Mouse (Mus musculus) MEL (cell line): ENCODE measurements at regions not wholly inside any gene's neighbourhood (a gene's known extent, or its start where the extent isn't known, plus 50 kb on each side); places are given as distances from the start of the nearest gene placed in this dataset.

Experiments used
- DNase-seq: peaks from one replicate; pipeline ENCODE4 v3.0.0; 2011; ENCODE audit warnings: low read depth, low spot score
- H3K27ac ChIP-seq: 2 replicates; pipeline ENCODE4 v1.5.1; 2012; ENCODE audit warnings: low read depth, mild to moderate bottlenecking, control low read depth, low read length, moderate library complexity; ENCODE audit not compliant: control insufficient read depth
- H3K27me3 ChIP-seq, 2 experiments: fragments of 150-350 bp in 1 of 2; sonication (generic) in 1 of 2; 2 replicates each; pipeline ENCODE4 v1.6.1; 2012; ENCODE audit warnings: low read length in 2 of 2, mild to moderate bottlenecking in 2 of 2, improper control_type of control experiment in 1 of 2, moderate library complexity in 1 of 2; ENCODE audit not compliant: insufficient read depth in 2 of 2, control insufficient read depth in 1 of 2
- H3K36me3 ChIP-seq, 2 experiments: 2 replicates each; pipeline ENCODE4 v1.6.1; 2012 to 2014; ENCODE audit warnings: low read length in 2 of 2, improper control_type of control experiment in 1 of 2, inconsistent platforms in 1 of 2, mild to moderate bottlenecking in 1 of 2; ENCODE audit not compliant: insufficient read depth in 2 of 2, control insufficient read depth in 1 of 2
- H3K4me1 ChIP-seq, 2 experiments: fragments of 150-350 bp in 1 of 2; sonication (generic) in 1 of 2; 2 replicates each; pipeline ENCODE4 v1.6.1; 2012; ENCODE audit warnings: low read length in 2 of 2, improper control_type of control experiment in 1 of 2, mild to moderate bottlenecking in 1 of 2; ENCODE audit not compliant: insufficient read depth in 2 of 2, control insufficient read depth in 1 of 2
- H3K4me3 ChIP-seq, 2 experiments: fragments of 150-350 bp in 1 of 2; sonication (generic) in 1 of 2; 2 replicates each; pipeline ENCODE4 v1.5.1; 2012; ENCODE audit warnings: low read depth in 2 of 2, low read length in 2 of 2, mild to moderate bottlenecking in 2 of 2, moderate library complexity in 2 of 2, control low read depth in 1 of 2, improper control_type of control experiment in 1 of 2; ENCODE audit not compliant: control insufficient read depth in 1 of 2, insufficient read depth in 1 of 2
- H3K79me2 ChIP-seq: 2 replicates; pipeline ENCODE4 v1.6.1; 2012; ENCODE audit warnings: mild to moderate bottlenecking, low read length, moderate library complexity; ENCODE audit not compliant: control insufficient read depth, poor library complexity, insufficient read depth
- H3K9ac ChIP-seq: 2 replicates; pipeline ENCODE4 v1.6.1; 2012; ENCODE audit warnings: low read depth, mild to moderate bottlenecking, control low read depth, low read length, moderate library complexity; ENCODE audit not compliant: control insufficient read depth, poor library complexity, severe bottlenecking
- H3K9me3 ChIP-seq: fragments of 150-350 bp; sonication (generic); replicated peaks from 2 replicates; pipeline ENCODE4 v1.6.1; 2012; ENCODE audit warnings: mild to moderate bottlenecking, low read length, improper control_type of control experiment, moderate library complexity; ENCODE audit not compliant: insufficient read depth
- BHLHE40 ChIP-seq: IDR thresholded peaks from 2 replicates; pipeline ENCODE4 v1.6.1; 2012; ENCODE audit warnings: low read depth, mild to moderate bottlenecking, inconsistent platforms, low read length, improper control_type of control experiment, borderline replicate concordance
- CHD1 ChIP-seq: IDR thresholded peaks from 2 replicates; pipeline ENCODE4 v1.6.1; 2012; ENCODE audit warnings: low read depth, mild to moderate bottlenecking, inconsistent platforms, low read length, improper control_type of control experiment
- CHD2 ChIP-seq: IDR thresholded peaks from 2 replicates; pipeline ENCODE4 v1.6.1; 2011; ENCODE audit warnings: low read length, improper control_type of control experiment
- ELF1 ChIP-seq: IDR thresholded peaks from 2 replicates; pipeline ENCODE4 v1.6.1; 2014; ENCODE audit warnings: low read depth, mild to moderate bottlenecking, inconsistent platforms, low read length, improper control_type of control experiment, moderate library complexity
- EP300 ChIP-seq, 2 experiments: IDR thresholded peaks; 2 replicates each; pipeline ENCODE4 v1.6.1; 2011; ENCODE audit warnings: improper control_type of control experiment in 2 of 2, low read length in 2 of 2, low read depth in 1 of 2, mild to moderate bottlenecking in 1 of 2
- ETS1 ChIP-seq: IDR thresholded peaks from 2 replicates; pipeline ENCODE4 v1.6.1; 2012; ENCODE audit warnings: low read depth, mild to moderate bottlenecking, inconsistent platforms, low read length, improper control_type of control experiment, moderate library complexity
- GABPA ChIP-seq: IDR thresholded peaks from 2 replicates; pipeline ENCODE4 v1.6.1; 2012; ENCODE audit warnings: low read depth, mild to moderate bottlenecking, inconsistent platforms, low read length, improper control_type of control experiment, moderate library complexity
- GATA1 ChIP-seq: IDR thresholded peaks from 2 replicates; pipeline ENCODE4 v1.6.1; 2011; ENCODE audit warnings: low read depth, low read length, improper control_type of control experiment
- HCFC1 ChIP-seq: IDR thresholded peaks from 2 replicates; pipeline ENCODE4 v1.6.1; 2012; ENCODE audit warnings: low read depth, mild to moderate bottlenecking, inconsistent platforms, low read length, improper control_type of control experiment, moderate library complexity
- MAFK ChIP-seq: IDR thresholded peaks from 2 replicates; pipeline ENCODE4 v1.6.1; 2011; ENCODE audit warnings: low read depth, mild to moderate bottlenecking, low read length, improper control_type of control experiment, borderline replicate concordance
- MAX ChIP-seq: IDR thresholded peaks from 2 replicates; pipeline ENCODE4 v1.6.1; 2011; ENCODE audit warnings: low read length, improper control_type of control experiment
- MAZ ChIP-seq: IDR thresholded peaks from 2 replicates; pipeline ENCODE4 v1.6.1; 2012; ENCODE audit warnings: low read depth, mild to moderate bottlenecking, inconsistent platforms, low read length, improper control_type of control experiment
- MYB ChIP-seq: IDR thresholded peaks from 2 replicates; pipeline ENCODE4 v1.6.1; 2011; ENCODE audit warnings: mild to moderate bottlenecking, low read depth, low read length, improper control_type of control experiment
- NRF1 ChIP-seq: IDR thresholded peaks from 2 replicates; pipeline ENCODE4 v1.6.1; 2014; ENCODE audit warnings: low read depth, mild to moderate bottlenecking, inconsistent platforms, low read length, improper control_type of control experiment, moderate library complexity; ENCODE audit not compliant: poor library complexity, insufficient read depth, severe bottlenecking
- POLR2AphosphoS2 ChIP-seq: IDR thresholded peaks from 2 replicates; pipeline ENCODE4 v1.6.1; 2011; ENCODE audit warnings: low read length, improper control_type of control experiment
- POLR2AphosphoS5 ChIP-seq: IDR thresholded peaks from 2 replicates; pipeline ENCODE4 v1.6.1; 2012; ENCODE audit warnings: low read depth, borderline replicate concordance, mild to moderate bottlenecking, inconsistent platforms, low read length, moderate library complexity, mixed read lengths
- TAL1 ChIP-seq: IDR thresholded peaks from 2 replicates; pipeline ENCODE4 v1.6.1; 2012; ENCODE audit warnings: mild to moderate bottlenecking, inconsistent platforms, low read length, moderate library complexity, mixed read lengths
- ZC3H11A ChIP-seq: IDR thresholded peaks from 2 replicates; pipeline ENCODE4 v1.6.1; 2012; ENCODE audit warnings: low read depth, mild to moderate bottlenecking, inconsistent platforms, low read length, improper control_type of control experiment
- ZKSCAN1 ChIP-seq: IDR thresholded peaks from 2 replicates; pipeline ENCODE4 v1.6.1; 2012; ENCODE audit warnings: low read depth, mild to moderate bottlenecking, inconsistent platforms, low read length, improper control_type of control experiment, moderate library complexity
- ZMIZ1 ChIP-seq: IDR thresholded peaks from 2 replicates; pipeline ENCODE4 v1.6.1; 2012; ENCODE audit warnings: low read depth, mild to moderate bottlenecking, inconsistent platforms, low read length, improper control_type of control experiment, moderate library complexity
- ZNF384 ChIP-seq: IDR thresholded peaks from 2 replicates; pipeline ENCODE4 v1.6.1; 2012; ENCODE audit warnings: low read depth, mild to moderate bottlenecking, inconsistent platforms, low read length, improper control_type of control experiment

DNA sequence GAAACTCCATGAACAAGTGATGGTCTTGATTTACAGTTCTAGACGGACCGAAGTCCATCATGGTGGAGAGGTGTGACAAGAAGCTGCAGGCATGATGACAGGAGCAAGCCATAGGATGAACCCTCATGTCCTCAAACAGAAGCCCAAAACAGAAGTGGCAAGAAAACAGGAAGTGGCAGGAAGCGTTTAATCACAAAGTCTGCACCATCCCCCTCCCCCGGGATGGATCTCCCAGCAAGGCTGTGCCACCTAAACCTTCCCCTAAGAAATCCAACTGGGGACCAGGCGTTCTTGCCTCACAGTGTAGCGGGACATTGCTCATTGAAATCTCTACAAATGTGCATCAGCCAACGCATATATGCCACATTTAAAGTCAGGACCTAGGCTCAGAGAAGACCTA lies 474.3 kb upstream of the Pmfbp1 start:
- no peak overlapping the region for H3K9ac ChIP-seq
- peak; percentile 61 for DNase-seq
- H3K9me3 ChIP-seq: no peaks in the 10 kb centered on the region

DNA sequence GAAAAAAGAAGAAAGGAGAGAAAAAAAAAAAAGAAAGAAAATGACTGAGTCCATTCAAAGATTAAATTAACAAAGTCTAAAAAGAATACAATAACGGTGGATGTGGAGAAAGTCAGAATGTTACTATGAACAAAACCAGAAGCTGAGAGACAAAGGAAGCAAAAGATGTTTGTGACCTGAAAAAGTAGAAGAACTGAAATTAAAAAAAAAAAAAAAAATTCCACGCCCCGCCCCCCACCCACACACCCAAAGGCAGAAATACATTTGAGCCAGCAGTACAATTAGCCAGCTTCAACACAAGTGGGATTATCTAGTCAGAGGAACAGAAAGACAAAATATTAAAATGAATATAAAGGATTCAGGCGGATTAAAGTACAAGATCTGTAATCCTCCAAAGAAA lies 473.7 kb upstream of the Pmfbp1 start:
- H3K9me3 ChIP-seq: no peaks in the 10 kb centered on the region
- H3K27me3 ChIP-seq: no peaks in the 10 kb centered on the region
- DNase-seq: no peak
- no peaks in the 10 kb centered on the region for H3K79me2 ChIP-seq
- no peak overlapping the region for H3K27ac ChIP-seq
- H3K9ac ChIP-seq: no peak overlapping the region
- H3K36me3 ChIP-seq: peaks cover 0 to 6% of the 10 kb centered on the region in 2 experiments; a peak in 2 of 4 replicates
- no peak for TF ChIP-seq EP300 (IDR thresholded peaks at IDR 0.05; ENCODE audit: low read depth in 1 of 2, low read length in 2 of 2)
- TF ChIP-seq MAFK: no peak
- no peak for TF ChIP-seq MAX
- TF ChIP-seq CHD2: no peak
- peak; percentile 69 for TF ChIP-seq ZNF384
- TF ChIP-seq ZC3H11A: no peak
- H3K4me3 ChIP-seq: no peak overlapping the region
- H3K4me1 ChIP-seq: peaks cover 0 to 9% of the 10 kb centered on the region in 2 experiments; a peak in 2 of 4 replicates

More for the DNA sequence above, 474.3 kb upstream of the Pmfbp1 start:
- H3K27me3 ChIP-seq: no peaks in the 10 kb centered on the region
- no peaks in the 10 kb centered on the region for H3K79me2 ChIP-seq
- TF ChIP-seq GATA1 (no peak), ELF1 (peak; percentile 43; the same call in 1 of the 2 replicates), EP300 (IDR thresholded peaks at IDR 0.05; ENCODE audit: low read depth in 1 of 2, low read length in 2 of 2) (peak in 1 of 2 experiments; percentile 36; a peak in 1 of 4 replicates)
- peaks cover 0 to 6% of the 10 kb centered on the region in 2 experiments; a peak in 2 of 4 replicates for H3K36me3 ChIP-seq
- peaks cover 0 to 9% of the 10 kb centered on the region in 2 experiments; a peak in 2 of 4 replicates for H3K4me1 ChIP-seq
- H3K27ac ChIP-seq: no peak overlapping the region
- no peak overlapping the region for H3K4me3 ChIP-seq

DNA sequence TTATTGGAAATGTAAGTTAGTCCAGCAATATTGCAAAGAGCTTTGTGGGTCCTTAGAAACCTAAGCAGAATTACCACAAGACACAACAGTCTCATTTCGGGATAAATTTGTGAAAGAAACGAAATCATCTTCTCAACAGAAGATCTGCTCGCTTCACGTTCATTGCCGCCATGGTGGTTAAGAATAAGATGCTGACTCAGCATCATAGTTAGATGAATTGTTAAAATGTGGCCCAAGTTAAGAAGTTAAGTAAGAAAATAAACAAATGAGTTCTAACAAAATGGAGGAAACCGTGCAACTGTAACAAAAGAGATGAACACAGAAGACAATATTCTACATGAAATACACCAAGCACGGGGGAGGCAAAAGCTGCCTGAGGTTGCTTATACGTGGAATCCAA lies 465.9 kb upstream of the Pmfbp1 start:
- Histone ChIP-seq H3K36me3 (no peaks in the 10 kb centered on the region), H3K4me1 (no peaks in the 10 kb centered on the region), H3K27ac (no peak overlapping the region), H3K27me3 (no peaks in the 10 kb centered on the region), H3K9ac (no peak overlapping the region), H3K79me2 (no peaks in the 10 kb centered on the region), H3K9me3 (no peaks in the 10 kb centered on the region), H3K4me3 (no peak overlapping the region)
- peak; percentile 72; the same call in 1 of the 2 replicates for TF ChIP-seq MAFK
- TF ChIP-seq ZKSCAN1: no peak
- DNase-seq: no peak

DNA sequence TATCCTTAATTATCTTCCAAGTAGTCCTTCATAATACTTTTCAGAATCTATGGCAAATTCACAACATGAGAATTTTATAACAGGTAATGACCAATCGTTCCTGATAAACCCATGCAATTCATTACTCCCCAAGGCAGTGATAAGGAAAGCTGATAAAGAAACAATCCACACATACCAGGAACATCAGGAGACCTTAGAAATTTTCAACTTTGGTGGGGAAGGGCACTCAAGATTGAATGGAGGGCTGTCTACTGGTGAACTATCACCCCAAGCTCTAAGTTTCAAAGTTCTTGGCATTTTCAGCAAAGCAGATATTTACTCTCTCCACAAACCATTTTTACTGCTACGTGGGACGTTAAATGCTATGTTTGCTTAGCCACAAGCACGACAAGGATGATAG lies 440.2 kb upstream of the Pmfbp1 start:
- Histone ChIP-seq H3K9me3 (no peaks in the 10 kb centered on the region), H3K4me1 (no peaks in the 10 kb centered on the region), H3K36me3 (no peaks in the 10 kb centered on the region), H3K9ac (no peak overlapping the region), H3K27ac (no peak overlapping the region), H3K4me3 (no peak overlapping the region), H3K27me3 (no peaks in the 10 kb centered on the region), H3K79me2 (no peaks in the 10 kb centered on the region)
- TF ChIP-seq ZC3H11A (no peak), GABPA (no peak), BHLHE40 (no peak), MAZ (no peak), HCFC1 (no peak), POLR2AphosphoS5 (no peak), EP300 (IDR thresholded peaks at IDR 0.05; ENCODE audit: low read depth in 1 of 2, low read length in 2 of 2) (no peak), ETS1 (no peak), CHD1 (no peak), NRF1 (no peak), MYB (no peak), POLR2AphosphoS2 (no peak), ZMIZ1 (no peak), TAL1 (no peak)
- no peak for DNase-seq
